Mouse (Mus musculus) neural tube, embryonic 15.5 days (tissue): ENCODE measurements around the gene Lpcat2. TPM values are rescaled to one million over a fixed set of nuclear protein-coding genes. Genes with fewer than 3 reads are reported as not detected.
A peak's percentile ranks its signal among the peaks of the same experiment; 100 is the strongest.

ENCODE experiments used
- ATAC-seq: fragments of 200-750 bp; cut with Nextera tagmentation; 2 replicates; pipeline ENCODE4 v1.8.0; 2017; ENCODE audit warnings: mild to moderate bottlenecking, moderate TSS enrichment, moderate library complexity; ENCODE audit not compliant: low FRiP score
- H3K27ac ChIP-seq: fragments of 300-500 bp; sonication (generic); replicated peaks from 2 replicates; pipeline ENCODE4 v1.5.1; 2015; ENCODE audit warnings: mild to moderate bottlenecking, inconsistent platforms
- H3K27me3 ChIP-seq: fragments of 300-500 bp; sonication (generic); replicated peaks from 2 replicates; pipeline ENCODE4 v1.6.1; 2015; ENCODE audit warnings: inconsistent platforms
- H3K36me3 ChIP-seq: fragments of 300-500 bp; sonication (generic); 2 replicates; pipeline ENCODE4 v1.6.1; 2015; ENCODE audit warnings: inconsistent platforms
- H3K4me1 ChIP-seq: fragments of 300-500 bp; sonication (generic); 2 replicates; pipeline ENCODE4 v1.6.1; 2015; ENCODE audit warnings: inconsistent platforms
- H3K4me2 ChIP-seq: fragments of 300-500 bp; sonication (generic); 2 replicates; pipeline ENCODE4 v1.6.1; 2015; ENCODE audit warnings: inconsistent platforms, mild to moderate bottlenecking, moderate library complexity
- H3K4me3 ChIP-seq: fragments of 300-500 bp; sonication (generic); replicated peaks from 2 replicates; pipeline ENCODE4 v1.5.1; 2015; ENCODE audit warnings: mild to moderate bottlenecking, inconsistent platforms
- H3K9ac ChIP-seq: fragments of 300-500 bp; sonication (generic); replicated peaks from 2 replicates; pipeline ENCODE4 v1.6.1; 2015; ENCODE audit warnings: mild to moderate bottlenecking, inconsistent platforms
- H3K9me3 ChIP-seq: fragments of 300-500 bp; sonication (generic); replicated peaks from 2 replicates; pipeline ENCODE4 v1.6.1; 2016; ENCODE audit warnings: inconsistent platforms
- WGBS: fragments of 180-500 bp; shearing (Covaris S2); methylation state at CpG from one replicate; pipeline ENCODE4 v1.1.7; 2015; ENCODE audit warnings: mixed read lengths; 5-methylcytosine and 5-hydroxymethylcytosine counted together
- polyA plus RNA-seq: library from polyadenylated mRNA; unstranded; fragments of >200 nt; fragmentation: Nextera tagmentation; extraction: Ambion mirVana; gene quantifications from 2 replicates; pipeline ENCODE4 v1.2.1, GENCODE M21; 2015

Lpcat2 gene
- polyA plus RNA-seq, 1 experiment from 2014 or later = 12.9 TPM

- H3K4me3 ChIP-seq = no peak overlapping the region
- ATAC-seq = no peak
- no peaks in the 10 kb centered on the region for H3K4me1 ChIP-seq
- H3K36me3 ChIP-seq = no peaks in the 10 kb centered on the region
- no peak overlapping the region for H3K4me2 ChIP-seq
- no peak overlapping the region for H3K27ac ChIP-seq
- H3K27me3 ChIP-seq = no peaks in the 10 kb centered on the region
- H3K9me3 ChIP-seq = no peaks in the 10 kb centered on the region
- H3K9ac ChIP-seq = no peak overlapping the region
- 51% methylated on average over 3 of the region's 3 CpGs for WGBS
Observed at GRCm38 (mm10) chr8:92921768-92922167, 66.6 kb downstream of the Lpcat2 start.

- H3K4me2 ChIP-seq = no peak overlapping the region
- 0 out of 2 replicates have a peak, but pooled peaks cover 7% of the 10 kb centered on the region for H3K9me3 ChIP-seq
- no peak overlapping the region for H3K27ac ChIP-seq
- ATAC-seq = no peak
- H3K9ac ChIP-seq = no peak overlapping the region
- no peaks in the 10 kb centered on the region for H3K4me1 ChIP-seq
- 78% methylated on average over 4 of the region's 4 CpGs for WGBS
- no peak overlapping the region for H3K4me3 ChIP-seq
- H3K36me3 ChIP-seq = no peaks in the 10 kb centered on the region
- no peaks in the 10 kb centered on the region for H3K27me3 ChIP-seq
Observed at GRCm38 (mm10) chr8:92928986-92929385, 73.8 kb downstream of the Lpcat2 start.

- Histone ChIP-seq H3K9me3 (no peaks in the 10 kb centered on the region), H3K27me3 (no peaks in the 10 kb centered on the region), H3K4me1 (no peaks in the 10 kb centered on the region), H3K9ac (no peak overlapping the region), H3K4me3 (no peak overlapping the region), H3K4me2 (no peak overlapping the region), H3K27ac (no peak overlapping the region), H3K36me3 (no peaks in the 10 kb centered on the region)
- no peak for ATAC-seq
- 84% methylated on average over 4 of the region's 4 CpGs for WGBS
Observed at GRCm38 (mm10) chr8:92938056-92938455, 82.9 kb downstream of the Lpcat2 start.

DNA sequence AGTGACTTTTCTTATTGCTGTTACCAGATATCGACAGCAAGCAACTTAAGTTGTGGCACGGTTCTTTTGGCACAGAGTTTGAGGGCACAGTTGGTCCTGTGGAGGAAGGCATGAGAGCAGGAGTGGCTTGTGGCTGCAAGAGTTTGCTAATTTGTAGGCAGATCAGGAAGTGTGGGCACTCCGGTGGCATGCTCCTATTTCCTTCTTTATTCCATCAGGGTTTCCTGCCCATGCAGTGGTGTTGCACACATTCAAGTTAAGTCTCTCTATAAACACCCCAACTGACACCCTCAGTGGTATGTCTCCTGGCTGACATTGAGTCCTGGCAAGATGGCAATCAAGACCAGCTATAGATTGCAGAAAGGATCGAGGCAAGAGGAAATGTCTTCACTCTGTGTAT lies 93.9 kb downstream of the Lpcat2 start:
- no peak overlapping the region for H3K4me3 ChIP-seq
- H3K9ac ChIP-seq = no peak overlapping the region
- no peaks in the 10 kb centered on the region for H3K36me3 ChIP-seq
- H3K9me3 ChIP-seq = no peaks in the 10 kb centered on the region
- no peak overlapping the region for H3K4me2 ChIP-seq
- 95% methylated on average over 4 of the region's 4 CpGs for WGBS
- ATAC-seq = no peak
- no peaks in the 10 kb centered on the region for H3K27me3 ChIP-seq
- no peaks in the 10 kb centered on the region for H3K4me1 ChIP-seq
- H3K27ac ChIP-seq = no peak overlapping the region

DNA sequence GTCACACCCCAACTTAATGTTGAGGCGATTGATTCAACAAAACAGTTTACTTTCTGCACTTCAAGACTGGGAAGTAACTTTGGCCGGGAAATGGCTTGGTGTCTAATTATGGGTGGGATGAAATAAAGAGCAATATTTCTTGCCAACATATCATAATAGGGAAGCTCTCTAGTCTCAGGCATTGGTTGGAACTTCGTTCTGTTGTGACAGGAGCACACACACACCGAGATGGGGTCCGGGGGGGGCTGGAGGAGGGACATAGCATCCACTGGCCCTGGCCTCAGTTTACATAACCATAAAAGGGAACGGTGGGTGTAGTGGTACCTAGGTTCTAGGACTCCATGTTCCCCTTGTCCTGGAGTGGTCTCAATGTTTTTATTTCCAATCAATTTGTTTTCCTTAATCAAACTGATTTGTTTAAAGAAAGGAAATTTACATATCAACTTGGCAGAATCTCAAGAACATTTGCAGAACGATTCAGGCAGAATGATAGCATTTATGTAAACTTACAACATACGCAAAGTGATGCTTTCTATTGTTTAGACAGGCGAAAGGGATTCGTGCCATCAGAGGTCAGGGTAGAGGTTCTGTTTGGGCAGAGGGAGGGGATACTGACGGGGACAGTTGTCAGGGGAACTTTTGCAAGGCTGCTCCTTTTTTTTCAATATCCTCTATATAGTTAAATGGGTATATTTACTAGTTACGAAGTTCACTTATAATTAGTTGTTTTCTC lies 95.7 kb downstream of the Lpcat2 start:
- H3K9ac ChIP-seq = no peak overlapping the region
- H3K27ac ChIP-seq = no peak overlapping the region
- no peak overlapping the region for H3K4me2 ChIP-seq
- no peaks in the 10 kb centered on the region for H3K27me3 ChIP-seq
- H3K36me3 ChIP-seq = no peaks in the 10 kb centered on the region
- no peak overlapping the region for H3K4me3 ChIP-seq
- H3K4me1 ChIP-seq = no peaks in the 10 kb centered on the region
- ATAC-seq = no peak
- WGBS = 85% methylated on average over 12 of the region's 12 CpGs
- no peaks in the 10 kb centered on the region for H3K9me3 ChIP-seq

DNA sequence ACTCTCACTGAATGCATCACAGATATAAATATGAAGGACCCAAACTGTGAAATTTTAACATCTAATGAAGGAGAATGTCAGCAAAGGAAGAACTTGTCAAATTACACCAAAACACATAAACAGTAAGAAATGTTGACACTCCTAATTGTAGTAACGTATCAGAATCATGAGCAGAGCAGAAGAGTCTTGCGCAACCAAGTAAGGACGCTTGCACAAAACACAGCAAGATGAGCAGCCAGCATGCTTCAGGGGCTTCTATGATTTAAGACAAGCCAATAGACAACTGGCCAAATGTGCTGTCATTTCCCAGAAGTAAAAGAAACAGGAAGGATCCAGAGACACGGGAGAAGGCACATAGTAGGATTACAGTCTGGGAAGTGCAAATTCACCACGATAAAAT lies 98.9 kb downstream of the Lpcat2 start:
- no peak for ATAC-seq
- Histone ChIP-seq H3K4me2 (no peak overlapping the region), H3K36me3 (no peaks in the 10 kb centered on the region), H3K9me3 (no peaks in the 10 kb centered on the region), H3K4me3 (no peak overlapping the region), H3K27me3 (peaks cover 12% of the 10 kb centered on the region), H3K27ac (no peak overlapping the region), H3K4me1 (no peaks in the 10 kb centered on the region), H3K9ac (no peak overlapping the region)
- 86% methylated on average over 5 of the region's 5 CpGs for WGBS

GRCm38 (mm10) chr8:92959779-92960178 lies 104.6 kb downstream of the Lpcat2 start, which contains the start of gene Slc6a2:
Gene Slc6a2, plus strand, starts transcription at chr8:92960079.
- Histone ChIP-seq H3K9me3 (no peaks in the 10 kb centered on the region), H3K4me3 (peak within 1 kb of the TSS; percentile 42), H3K27me3 (peaks cover 59% of the 10 kb centered on the region), H3K4me2 (peak within 1 kb of the TSS; percentile 88), H3K4me1 (peaks cover 13% of the 10 kb centered on the region), H3K9ac (peak within 1 kb of the TSS; percentile 23; the same call in 1 of the 2 replicates), H3K36me3 (no peaks in the 10 kb centered on the region), H3K27ac (no peak within 1 kb of the TSS)
- 79% methylated on average over 10 of the region's 10 CpGs for WGBS
- ATAC-seq = no peak

DNA sequence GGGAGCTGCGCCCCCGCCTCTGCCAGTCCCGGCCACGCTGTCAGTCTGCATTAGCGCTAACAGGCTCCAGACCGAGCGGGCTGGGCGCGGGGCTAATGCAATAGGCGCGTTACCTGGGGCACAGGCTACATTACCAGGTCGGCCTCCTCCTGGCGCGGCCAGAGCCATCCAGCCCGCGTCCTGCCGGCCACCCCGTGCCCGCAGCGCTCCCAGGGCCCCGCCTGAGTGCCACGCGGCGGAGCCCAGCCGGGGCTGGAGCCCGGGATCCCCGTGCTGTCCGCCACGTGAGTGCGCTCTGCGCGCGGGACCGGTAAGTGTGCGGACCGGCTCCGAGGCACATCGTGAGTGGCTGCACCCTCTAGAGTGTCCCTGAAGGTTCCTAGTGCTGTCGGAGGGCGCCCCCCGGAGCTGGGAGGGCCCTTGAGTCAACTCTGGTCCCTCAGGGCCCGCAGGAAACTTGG lies 105.3 kb downstream of the Lpcat2 start:
- ATAC-seq = no peak
- Histone ChIP-seq H3K9ac (peak overlapping the region; percentile 23; the same call in 1 of the 2 replicates), H3K9me3 (no peaks in the 10 kb centered on the region), H3K27me3 (peaks cover 59% of the 10 kb centered on the region), H3K4me2 (peak overlapping the region; percentile 88), H3K4me3 (peak overlapping the region; percentile 42), H3K36me3 (no peaks in the 10 kb centered on the region), H3K27ac (no peak overlapping the region), H3K4me1 (peaks cover 13% of the 10 kb centered on the region)
- under 1% methylated on average over 42 of the region's 42 CpGs for WGBS

- ATAC-seq = no peak
- Histone ChIP-seq H3K27ac (no peak overlapping the region), H3K27me3 (peaks cover 59% of the 10 kb centered on the region), H3K4me2 (peak overlapping the region; percentile 88), H3K36me3 (no peaks in the 10 kb centered on the region), H3K4me3 (peak overlapping the region; percentile 42), H3K9me3 (no peaks in the 10 kb centered on the region), H3K9ac (no peak overlapping the region), H3K4me1 (peaks cover 13% of the 10 kb centered on the region)
- WGBS = 1% methylated on average over 25 of the region's 25 CpGs
Observed at GRCm38 (mm10) chr8:92961088-92961487, 105.9 kb downstream of the Lpcat2 start.

- ATAC-seq = no peak
- 74% methylated on average over 2 of the region's 2 CpGs for WGBS
Observed at GRCm38 (mm10) chr8:92964556-92964955, 109.4 kb downstream of the Lpcat2 start.

More at GRCm38 (mm10) chr8:92964556-92964955, 109.4 kb downstream of the Lpcat2 start:
- Histone ChIP-seq H3K4me3 (no peak overlapping the region), H3K9me3 (no peaks in the 10 kb centered on the region), H3K36me3 (no peaks in the 10 kb centered on the region), H3K27me3 (peaks cover 41% of the 10 kb centered on the region), H3K4me1 (peaks cover 13% of the 10 kb centered on the region), H3K4me2 (no peak overlapping the region), H3K27ac (no peak overlapping the region), H3K9ac (no peak overlapping the region)
